Mouse (Mus musculus) heart, postnatal 14 days (tissue): ENCODE results near the gene Pxdn. TPM values are rescaled to one million over a fixed set of nuclear protein-coding genes. Genes with fewer than 3 reads are reported as not detected.
A peak's percentile ranks its signal among the peaks of the same experiment; 100 is the strongest.

Source experiments
- DNase-seq, 2 experiments: peaks; one replicate each; pipeline ENCODE4 v3.0.0; 2021 to 2022
- intact Hi-C: fragments of 180-260 bp; cut with DNase I; formaldehyde crosslinking; loops from one replicate; pipeline ENCODE4 v1.15.1; 2025
- total RNA-seq, 2 experiments: library from RNA; stranded (reverse); gene quantifications; 2 replicates each; pipeline ENCODE4 v1.2.3; 2021

Pxdn gene
- total RNA-seq, 2 experiments from 2014 or later, result 144 to 151 TPM

- no peak for DNase-seq
- intact Hi-C loops, result no loop called here
These were observed 13.6 kb downstream of the Pxdn start for GRCm38 (mm10) chr12:29951043-29951442.

- no peak for DNase-seq
- intact Hi-C loops, result no loop called here
These were observed 14.1 kb downstream of the Pxdn start for GRCm38 (mm10) chr12:29951485-29951884.

- DNase-seq, result peak; percentile 73 to 80
- intact Hi-C loops, result loop anchor here (2.0 kb wide), 1 partner anchor 13 kb away; no protein-coding TSS in a partner anchor
These were observed 14.7 kb downstream of the Pxdn start for GRCm38 (mm10) chr12:29952102-29952501.

- intact Hi-C loops, result loop anchor here (2.0 kb wide), 1 partner anchor 15 kb away; no protein-coding TSS in a partner anchor
- peak in 1 of 2 experiments; percentile 40 for DNase-seq
These were observed 16.6 kb downstream of the Pxdn start for GRCm38 (mm10) chr12:29953999-29954398.

- intact Hi-C loops, result no loop called here
These were observed 17.1 kb downstream of the Pxdn start for GRCm38 (mm10) chr12:29954464-29954863.

GRCm38 (mm10) chr12:29956969-29957368 is 19.6 kb downstream of the Pxdn start:
- intact Hi-C loops, result no loop called here
- DNase-seq, result no peak

More at GRCm38 (mm10) chr12:29954464-29954863, 17.1 kb downstream of the Pxdn start:
- DNase-seq, result no peak

GRCm38 (mm10) chr12:29958637-29959036 is 21.2 kb downstream of the Pxdn start:
- intact Hi-C loops, result no loop called here
- no peak for DNase-seq

GRCm38 (mm10) chr12:29961041-29961440 is 23.6 kb downstream of the Pxdn start:
- intact Hi-C loops, result no loop called here
- no peak for DNase-seq

GRCm38 (mm10) chr12:29965016-29965415 is 27.6 kb downstream of the Pxdn start:
- intact Hi-C loops, result no loop called here
- no peak for DNase-seq

GRCm38 (mm10) chr12:29971795-29972464 is 34.5 kb downstream of the Pxdn start:
- DNase-seq, result no peak

GRCm38 (mm10) chr12:29972533-29972932 is 35.1 kb downstream of the Pxdn start:
- intact Hi-C loops, result loop anchor here (5.0 kb wide), 1 partner anchor 35 kb away; the partner anchor contains the start of gene Pxdn
- DNase-seq, result peak in 1 of 2 experiments; percentile 40

More at GRCm38 (mm10) chr12:29971795-29972464, 34.5 kb downstream of the Pxdn start:
- intact Hi-C loops, result loop anchor here (5.0 kb wide), 1 partner anchor 35 kb away; the partner anchor contains the start of gene Pxdn

- intact Hi-C loops, result no loop called here
- DNase-seq, result peak in 1 of 2 experiments; percentile 29
These were observed 42.7 kb downstream of the Pxdn start for GRCm38 (mm10) chr12:29980076-29980475.

GRCm38 (mm10) chr12:29981722-29982293 is 44.4 kb downstream of the Pxdn start:
- no peak for DNase-seq
- intact Hi-C loops, result no loop called here

GRCm38 (mm10) chr12:29983190-29983589 is 45.8 kb downstream of the Pxdn start:
- DNase-seq, result no peak
- intact Hi-C loops, result no loop called here

- intact Hi-C loops, result no loop called here
- DNase-seq, result no peak
These were observed 47.7 kb downstream of the Pxdn start for GRCm38 (mm10) chr12:29985126-29985525.

- intact Hi-C loops, result no loop called here
- no peak for DNase-seq
These were observed 48.8 kb downstream of the Pxdn start for GRCm38 (mm10) chr12:29986241-29986640.

- intact Hi-C loops, result no loop called here
- DNase-seq, result no peak
These were observed 61.5 kb downstream of the Pxdn start for GRCm38 (mm10) chr12:29998895-29999294.

- intact Hi-C loops, result no loop called here
- no peak for DNase-seq
These were observed 64.5 kb downstream of the Pxdn start for GRCm38 (mm10) chr12:30001951-30002350.

- peak in 1 of 2 experiments; percentile 37 for DNase-seq
- intact Hi-C loops, result no loop called here
These were observed 66.4 kb downstream of the Pxdn start for GRCm38 (mm10) chr12:30003680-30004364.

GRCm38 (mm10) chr12:30004365-30004723 is 66.9 kb downstream of the Pxdn start:
- intact Hi-C loops, result no loop called here
- DNase-seq, result no peak

GRCm38 (mm10) chr12:30006586-30006985 is 69.2 kb downstream of the Pxdn start:
- no peak for DNase-seq
- intact Hi-C loops, result no loop called here
